Mouse (Mus musculus) erythroblast, embryonic 14.5 days (primary cell): ENCODE data around the gene Ppp1cc. TPM values are rescaled to one million over a fixed set of nuclear protein-coding genes. Genes with fewer than 3 reads are reported as not detected.
"Not testable (repeated sequence)": the region's sequence is repeated elsewhere in the genome, so short reads cannot be mapped to it uniquely, and the experiment has no call there.

Experiments
- H3K27me3 ChIP-seq: 2 replicates; pipeline ENCODE4 v1.6.1; 2012; ENCODE audit warnings: inconsistent platforms; ENCODE audit not compliant: control insufficient read depth
- H3K36me3 ChIP-seq: 2 replicates; pipeline ENCODE4 v1.6.1; 2012; ENCODE audit warnings: mild to moderate bottlenecking, inconsistent platforms; ENCODE audit not compliant: control insufficient read depth
- H3K4me1 ChIP-seq: 2 replicates; pipeline ENCODE4 v1.6.1; 2012; ENCODE audit warnings: inconsistent platforms; ENCODE audit not compliant: control insufficient read depth
- H3K4me3 ChIP-seq: replicated peaks from 2 replicates; pipeline ENCODE3; 2012; ENCODE audit warnings: moderate library complexity, mild to moderate bottlenecking, inconsistent platforms
- H3K9me3 ChIP-seq: 2 replicates; pipeline ENCODE4 v1.6.1; 2012; ENCODE audit warnings: low read length, inconsistent platforms, mixed read lengths; ENCODE audit not compliant: control insufficient read depth
- GATA1 ChIP-seq: IDR thresholded peaks from 2 replicates; pipeline ENCODE4 v1.6.1; 2012; ENCODE audit warnings: low read length, inconsistent platforms, mixed read lengths
- TAL1 ChIP-seq: IDR thresholded peaks from 3 replicates; pipeline ENCODE4 v1.6.1; 2012; ENCODE audit warnings: low read length, inconsistent platforms, mixed read lengths
- polyA plus RNA-seq: library from polyadenylated mRNA; stranded (reverse); fragments of >175 nt; gene quantifications from 2 replicates; pipeline ENCODE4 v1.2.3, GENCODE M21; 2012

Ppp1cc gene
- polyA plus RNA-seq, 1 experiment, result 13.8 TPM

DNA sequence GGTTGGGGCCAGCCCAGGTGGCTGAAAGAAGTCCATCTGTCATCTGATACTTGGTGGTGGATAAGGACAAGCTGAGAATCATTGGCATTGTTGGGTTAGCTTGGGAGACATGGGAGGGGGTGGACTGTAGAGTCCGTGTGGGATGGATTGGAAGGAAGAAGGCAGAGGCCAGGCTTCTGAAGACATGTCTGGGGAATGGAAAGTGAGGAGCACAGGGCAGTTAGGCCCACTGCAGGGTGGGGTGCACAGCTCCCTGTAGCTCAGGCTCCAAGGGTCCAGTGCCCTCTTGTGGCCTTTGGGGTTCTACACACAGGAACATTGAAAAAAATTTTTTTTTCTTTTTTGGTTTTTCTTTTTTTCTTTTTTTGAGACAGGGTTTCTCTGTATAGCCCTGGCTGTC is 18.3 kb downstream of the Ppp1cc start:
- H3K4me1 ChIP-seq, result no peaks in the 10 kb centered on the region; the same call in 1 of the 2 replicates
- TF ChIP-seq GATA1 (no peak), TAL1 (no peak)
- H3K36me3 ChIP-seq, result peaks cover 49% of the 10 kb centered on the region
- no peak overlapping the region for H3K4me3 ChIP-seq
- H3K27me3 ChIP-seq, result no peaks in the 10 kb centered on the region
- no peaks in the 10 kb centered on the region for H3K9me3 ChIP-seq

DNA sequence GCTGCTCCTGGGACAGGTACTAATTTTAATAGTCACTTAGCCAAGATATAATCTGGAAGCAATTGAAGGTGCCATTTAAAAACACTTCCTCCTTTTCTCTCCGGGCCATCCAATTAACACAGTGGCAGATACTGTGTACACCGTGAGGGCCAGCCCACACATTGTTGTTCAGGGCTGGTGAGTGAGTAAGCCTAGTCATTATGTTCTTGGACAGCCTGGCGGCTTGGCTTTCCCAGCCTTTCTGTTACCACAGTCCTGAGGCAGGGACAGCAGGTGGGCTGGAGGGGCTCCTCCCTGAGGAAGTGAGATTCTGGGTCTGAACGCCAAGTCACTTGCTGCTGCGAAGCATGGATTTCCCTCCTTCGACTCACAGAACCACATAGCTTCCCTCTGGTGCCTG is 21.6 kb downstream of the Ppp1cc start:
- H3K9me3 ChIP-seq, result no peaks in the 10 kb centered on the region
- H3K27me3 ChIP-seq, result no peaks in the 10 kb centered on the region
- TF ChIP-seq TAL1 (no peak), GATA1 (no peak)
- no peak overlapping the region for H3K4me3 ChIP-seq
- H3K36me3 ChIP-seq, result peaks cover 24% of the 10 kb centered on the region
- H3K4me1 ChIP-seq, result no peaks in the 10 kb centered on the region

DNA sequence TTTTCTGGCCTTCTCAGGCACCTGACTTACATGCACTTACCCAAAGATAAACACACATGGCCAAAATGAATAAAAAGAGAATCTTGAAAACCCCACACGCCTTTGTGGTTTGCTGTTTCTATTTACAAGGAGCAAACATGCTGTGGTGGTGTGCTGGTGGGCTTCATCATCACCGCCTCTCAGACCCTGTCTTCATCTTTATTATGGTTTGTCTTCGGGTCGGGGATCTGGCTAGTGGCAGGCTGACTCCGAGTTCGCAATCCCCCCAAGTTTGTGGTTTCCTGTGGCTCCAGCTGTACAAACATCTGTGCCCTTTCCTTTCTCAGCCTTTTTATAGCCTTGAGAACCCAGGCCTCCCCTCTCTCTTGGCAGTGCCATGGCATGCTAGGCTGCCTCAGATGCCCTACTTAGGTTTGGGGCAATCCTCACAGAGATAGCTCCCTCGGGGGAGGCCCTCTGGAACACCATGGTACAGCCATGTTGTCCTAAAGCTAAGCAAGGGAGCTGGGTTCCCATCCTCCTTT is 26.3 kb downstream of the Ppp1cc start:
- Histone ChIP-seq H3K36me3 (no peaks in the 10 kb centered on the region), H3K4me1 (no peaks in the 10 kb centered on the region; the same call in 1 of the 2 replicates), H3K4me3 (no peak overlapping the region), H3K27me3 (no peaks in the 10 kb centered on the region), H3K9me3 (no peaks in the 10 kb centered on the region)
- TF ChIP-seq GATA1 (no peak), TAL1 (no peak)

DNA sequence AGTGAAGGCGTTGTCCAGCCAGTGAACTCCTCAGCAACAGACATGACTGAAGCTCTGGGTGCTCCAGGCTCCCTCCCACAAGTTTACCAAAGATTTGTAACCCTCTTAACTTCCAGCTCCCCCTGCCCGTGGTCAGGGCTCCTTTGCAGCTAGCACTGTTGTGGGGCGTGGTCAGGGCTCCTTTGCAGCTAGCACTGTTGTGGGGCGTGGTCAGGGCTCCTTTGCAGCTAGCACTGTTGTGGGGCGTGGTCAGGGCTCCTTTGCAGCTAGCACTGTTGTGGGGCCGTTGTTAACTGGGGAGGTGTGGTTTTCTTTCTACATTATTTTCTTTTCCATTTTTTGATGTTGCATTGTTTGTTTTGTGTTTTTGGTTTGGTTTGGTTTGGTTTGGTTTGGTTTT is 26.8 kb downstream of the Ppp1cc start:
- H3K36me3 ChIP-seq, H3K27me3 ChIP-seq, H3K4me1 ChIP-seq, H3K9me3 ChIP-seq, H3K4me3 ChIP-seq: not testable (repeated sequence)

DNA sequence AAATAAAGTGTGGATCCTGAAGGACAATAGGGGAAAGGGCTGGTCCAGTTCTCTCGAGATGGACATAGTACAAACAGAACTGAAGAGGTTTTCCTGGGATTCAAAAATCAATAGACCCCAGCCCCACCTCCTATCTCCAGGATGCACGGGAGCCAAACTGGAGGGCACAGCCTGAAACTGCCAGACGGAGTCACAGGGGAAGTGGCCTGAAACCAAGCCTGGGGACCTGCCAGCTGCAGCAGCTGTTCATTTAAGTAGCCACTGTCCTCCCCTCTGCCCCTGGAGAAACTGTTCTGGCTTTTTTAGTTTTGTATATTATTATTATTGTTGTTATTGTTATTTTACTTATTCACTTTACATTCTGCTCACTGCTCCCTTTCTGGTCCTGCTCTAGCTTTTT is 31.0 kb downstream of the Ppp1cc start:
- Histone ChIP-seq H3K4me1 (no peaks in the 10 kb centered on the region; the same call in 1 of the 2 replicates), H3K27me3 (no peaks in the 10 kb centered on the region), H3K4me3 (no peak overlapping the region), H3K36me3 (no peaks in the 10 kb centered on the region), H3K9me3 (no peaks in the 10 kb centered on the region; the same call in 1 of the 2 replicates)
- TF ChIP-seq GATA1 (no peak), TAL1 (no peak)

DNA sequence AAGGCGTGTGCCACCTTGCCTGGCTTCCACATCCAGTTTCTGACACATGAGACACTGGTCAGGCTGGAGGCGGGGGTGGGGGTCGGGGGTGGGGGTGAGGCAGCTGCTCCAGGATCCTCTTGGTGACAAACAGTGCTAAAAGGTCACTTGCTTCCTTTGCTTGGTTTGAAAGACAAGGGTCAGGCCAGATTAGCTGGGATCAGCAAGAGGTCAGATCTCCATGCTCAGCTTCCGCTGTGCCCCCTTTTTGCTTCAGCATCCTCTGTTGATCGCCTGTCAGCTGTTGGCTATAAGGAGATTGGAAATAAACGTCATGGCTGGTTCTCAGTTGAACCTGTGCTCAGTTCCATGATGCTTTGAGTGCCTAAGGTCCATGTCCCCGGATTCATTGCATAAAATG is 32.4 kb downstream of the Ppp1cc start:
- no peaks in the 10 kb centered on the region for H3K36me3 ChIP-seq
- H3K27me3 ChIP-seq, result no peaks in the 10 kb centered on the region
- H3K9me3 ChIP-seq, result no peaks in the 10 kb centered on the region; the same call in 1 of the 2 replicates
- no peak overlapping the region for H3K4me3 ChIP-seq
- no peaks in the 10 kb centered on the region for H3K4me1 ChIP-seq
- no peak for TF ChIP-seq GATA1
- no peak for TF ChIP-seq TAL1

DNA sequence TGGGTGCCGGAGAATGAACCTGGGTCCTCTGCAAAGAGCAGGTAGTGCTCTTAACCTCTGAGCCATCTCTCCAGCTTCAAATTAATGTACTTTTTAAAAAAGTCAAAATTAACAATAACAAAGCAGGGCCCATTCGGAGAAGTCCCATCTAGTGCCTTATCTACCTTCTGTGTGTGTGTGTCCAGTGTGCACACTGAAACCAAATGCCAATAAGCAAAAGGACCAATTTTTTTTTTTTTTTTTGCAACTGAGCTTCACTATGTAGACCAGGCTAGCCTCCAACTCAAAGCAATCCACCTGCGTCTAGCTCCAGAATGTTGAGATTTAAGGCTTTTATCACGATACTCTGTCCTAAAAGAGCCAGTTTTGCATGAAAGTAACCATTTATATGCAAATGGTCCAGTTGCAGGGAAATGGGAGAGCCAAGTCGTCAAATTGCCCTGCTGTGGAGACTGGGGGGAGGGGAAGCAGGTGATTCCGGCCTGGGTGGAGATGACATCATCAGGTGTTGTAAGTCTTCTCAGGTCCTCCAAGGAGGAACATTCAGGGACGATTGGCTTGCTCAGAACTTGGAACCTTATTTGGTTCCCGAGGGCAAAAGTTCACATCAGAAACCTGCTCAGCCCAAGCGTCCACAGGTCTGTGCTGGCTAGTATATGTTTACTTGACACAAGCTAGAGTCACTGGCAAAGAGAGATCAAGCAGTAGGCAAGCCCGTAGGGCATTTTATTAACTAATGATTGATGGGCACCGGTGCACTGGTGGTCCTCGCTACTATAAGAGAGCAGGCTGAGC is 33.4 kb downstream of the Ppp1cc start:
- no peak overlapping the region for H3K4me3 ChIP-seq
- no peaks in the 10 kb centered on the region; the same call in 1 of the 2 replicates for H3K9me3 ChIP-seq
- TF ChIP-seq GATA1, result no peak
- no peak for TF ChIP-seq TAL1
- H3K4me1 ChIP-seq, result no peaks in the 10 kb centered on the region
- H3K36me3 ChIP-seq, result no peaks in the 10 kb centered on the region
- no peaks in the 10 kb centered on the region for H3K27me3 ChIP-seq

DNA sequence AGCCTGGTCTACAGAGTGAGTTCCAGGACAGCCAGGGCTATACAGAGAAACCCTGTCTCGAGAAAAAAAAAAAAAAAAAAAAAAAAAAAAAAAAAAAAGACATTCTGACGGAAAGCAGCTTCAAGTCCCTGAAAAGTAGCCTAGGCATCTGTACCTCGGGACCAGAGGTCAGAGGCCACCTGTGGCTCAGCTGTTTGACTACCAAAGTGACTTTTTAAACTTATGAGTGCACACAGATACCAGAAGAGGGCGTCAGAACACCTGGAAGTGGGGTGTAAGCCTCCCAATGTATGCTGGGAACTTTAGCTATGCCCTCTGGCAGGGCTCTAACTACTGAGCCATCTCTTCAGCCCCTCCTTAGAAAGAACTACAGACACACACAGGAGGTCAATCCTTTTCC is 34.3 kb downstream of the Ppp1cc start:
- Histone ChIP-seq H3K36me3 (no peaks in the 10 kb centered on the region), H3K27me3 (no peaks in the 10 kb centered on the region), H3K4me3 (no peak overlapping the region), H3K9me3 (no peaks in the 10 kb centered on the region; the same call in 1 of the 2 replicates), H3K4me1 (no peaks in the 10 kb centered on the region)
- no peak for TF ChIP-seq GATA1
- no peak for TF ChIP-seq TAL1

DNA sequence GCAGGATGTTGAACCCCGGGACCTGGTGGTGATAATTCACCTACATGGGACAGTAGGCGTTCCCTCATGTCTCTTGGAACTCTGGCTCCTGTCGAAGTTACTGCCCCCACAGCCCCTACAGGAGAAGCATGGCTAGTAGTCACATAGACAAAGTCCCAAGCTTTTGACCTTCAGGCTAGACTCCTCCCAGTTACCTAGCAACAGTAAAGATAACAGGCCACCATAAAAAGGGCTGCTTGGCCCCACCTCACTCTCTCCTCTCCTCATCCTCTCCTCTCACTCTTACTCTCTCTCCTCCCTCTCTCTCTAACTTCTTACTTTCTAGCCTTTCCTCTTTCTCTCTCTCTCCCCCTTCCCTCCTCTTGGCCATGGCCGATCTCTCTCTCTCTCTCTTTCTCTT is 42.8 kb downstream of the Ppp1cc start:
- Histone ChIP-seq H3K9me3 (peaks cover 12% of the 10 kb centered on the region), H3K36me3 (no peaks in the 10 kb centered on the region), H3K4me1 (no peaks in the 10 kb centered on the region), H3K4me3 (no peak overlapping the region), H3K27me3 (no peaks in the 10 kb centered on the region)
- no peak for TF ChIP-seq GATA1
- TF ChIP-seq TAL1, result no peak

DNA sequence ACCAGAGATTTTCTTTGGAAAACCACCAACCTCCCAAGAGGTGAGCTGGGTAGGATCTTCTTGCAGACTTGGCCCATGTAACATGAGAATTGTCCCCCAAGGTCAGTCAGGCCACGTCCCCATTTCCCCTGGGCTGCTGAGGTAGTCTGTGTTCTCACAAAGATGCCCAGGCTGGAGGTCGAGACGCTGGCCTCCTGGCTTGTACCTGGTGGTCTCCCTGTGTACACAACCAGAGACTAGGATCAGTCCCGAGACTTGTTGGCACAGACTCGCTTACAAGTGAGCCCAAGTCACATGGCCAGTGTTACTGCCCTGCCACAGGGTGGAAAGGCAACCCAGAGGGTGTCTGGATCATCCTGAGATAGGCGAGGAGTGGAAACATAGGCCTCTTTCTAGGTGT is 43.8 kb downstream of the Ppp1cc start:
- TF ChIP-seq GATA1 (no peak), TAL1 (no peak)
- H3K27me3 ChIP-seq, result no peaks in the 10 kb centered on the region
- no peaks in the 10 kb centered on the region for H3K36me3 ChIP-seq
- H3K4me1 ChIP-seq, result no peaks in the 10 kb centered on the region
- H3K9me3 ChIP-seq, result peaks cover 12% of the 10 kb centered on the region
- H3K4me3 ChIP-seq, result no peak overlapping the region
